Mouse (Mus musculus) inflammation-experienced regulatory T-cells, adult 16 weeks (primary cell): ENCODE measurements around the gene Slc38a4. TPM values are rescaled to one million over a fixed set of nuclear protein-coding genes. Genes with fewer than 3 reads are reported as not detected.

ENCODE experiments used
- polyA plus RNA-seq: library from polyadenylated mRNA; unstranded; fragments of 100-300 nt; shearing (Covaris generic); gene quantifications from one replicate; pipeline ENCODE4 v1.2.1, GENCODE M21; 2017

The Slc38a4 gene
- polyA plus RNA-seq, result not detected

DNA sequence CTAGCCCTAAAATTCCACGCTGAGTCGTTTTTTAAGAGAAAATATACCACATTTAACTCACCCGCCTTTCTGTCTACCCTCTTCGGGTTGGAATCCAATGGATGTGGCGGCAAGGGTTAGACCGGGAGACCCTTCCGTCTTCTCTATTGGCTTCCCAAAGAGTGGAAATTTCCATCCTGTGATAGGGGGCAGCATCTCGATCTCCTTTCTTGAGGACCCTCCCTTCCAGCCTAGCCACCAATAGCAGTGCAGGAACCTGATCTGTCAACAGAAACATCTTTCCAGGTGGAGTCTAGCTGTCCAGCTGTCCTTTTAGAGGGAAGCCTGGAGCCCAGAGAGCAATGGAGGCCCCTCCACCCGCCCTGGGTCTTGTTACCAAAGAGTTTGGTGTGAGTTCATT lies at the start of gene Slc38a4:
Slc38a4 (minus strand) TSS at position 163 of the 400 bp plus-strand sequence.

Other genes starting within 250 kb of the Slc38a4 start
- 31.9 TPM for gene Pced1b, start 191.2 kb upstream of the Slc38a4 start, polyA plus RNA-seq
- 0.95 TPM for gene Amigo2, start 191.3 kb upstream of the Slc38a4 start, polyA plus RNA-seq